Mouse (Mus musculus): ENCODE results near the gene Fam216a. TPM values are rescaled to one million over a fixed set of nuclear protein-coding genes. Genes with fewer than 3 reads are reported as not detected.

Gene Fam216a
- polyA plus RNA-seq, 1 experiment: 49.5 TPM

DNA sequence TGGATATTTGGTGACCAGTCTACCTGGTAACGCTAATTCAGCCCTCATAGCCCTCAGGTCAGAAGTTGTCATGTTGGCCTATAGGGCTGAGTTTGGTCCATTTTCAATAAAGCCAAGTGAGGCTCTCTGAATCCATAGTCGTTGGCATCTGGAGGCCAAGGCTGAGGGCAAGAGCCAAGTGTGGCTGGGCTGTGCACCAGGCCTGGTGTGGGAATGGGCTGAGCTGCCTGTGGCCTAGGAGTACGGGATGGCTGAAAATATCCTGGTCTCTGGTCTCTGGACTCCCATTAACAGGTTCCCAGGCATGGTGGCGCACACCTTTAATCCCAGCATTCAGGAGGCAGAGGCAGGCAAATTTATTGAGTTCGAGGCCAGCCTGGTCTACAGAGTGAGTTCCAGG lies 17.8 kb upstream of the Fam216a start:
- H3K36me3 ChIP-seq (ENCODE audit: control insufficient read depth, insufficient read depth): no peaks in the 10 kb centered on the region
- no peak overlapping the region for H3K4me3 ChIP-seq (ENCODE audit: insufficient read depth, poor library complexity, severe bottlenecking)
- no peaks in the 10 kb centered on the region for H3K27me3 ChIP-seq (ENCODE audit: control insufficient read depth, insufficient read depth, insufficient read length)
- H3K79me3 ChIP-seq (ENCODE audit: low read depth): peaks cover 13% of the 10 kb centered on the region
- TF ChIP-seq CTCF (IDR thresholded peaks at IDR 0.05; ENCODE audit: control insufficient read depth, insufficient read depth, insufficient read length) (no peak), USF1 (IDR thresholded peaks at IDR 0.05; ENCODE audit: low read depth) (no peak)
- H3K79me2 ChIP-seq (ENCODE audit: control insufficient read depth, insufficient read depth): peaks cover 26% of the 10 kb centered on the region
- H3ac ChIP-seq (ENCODE audit: control insufficient read depth, insufficient read length, low read depth): no peak overlapping the region

DNA sequence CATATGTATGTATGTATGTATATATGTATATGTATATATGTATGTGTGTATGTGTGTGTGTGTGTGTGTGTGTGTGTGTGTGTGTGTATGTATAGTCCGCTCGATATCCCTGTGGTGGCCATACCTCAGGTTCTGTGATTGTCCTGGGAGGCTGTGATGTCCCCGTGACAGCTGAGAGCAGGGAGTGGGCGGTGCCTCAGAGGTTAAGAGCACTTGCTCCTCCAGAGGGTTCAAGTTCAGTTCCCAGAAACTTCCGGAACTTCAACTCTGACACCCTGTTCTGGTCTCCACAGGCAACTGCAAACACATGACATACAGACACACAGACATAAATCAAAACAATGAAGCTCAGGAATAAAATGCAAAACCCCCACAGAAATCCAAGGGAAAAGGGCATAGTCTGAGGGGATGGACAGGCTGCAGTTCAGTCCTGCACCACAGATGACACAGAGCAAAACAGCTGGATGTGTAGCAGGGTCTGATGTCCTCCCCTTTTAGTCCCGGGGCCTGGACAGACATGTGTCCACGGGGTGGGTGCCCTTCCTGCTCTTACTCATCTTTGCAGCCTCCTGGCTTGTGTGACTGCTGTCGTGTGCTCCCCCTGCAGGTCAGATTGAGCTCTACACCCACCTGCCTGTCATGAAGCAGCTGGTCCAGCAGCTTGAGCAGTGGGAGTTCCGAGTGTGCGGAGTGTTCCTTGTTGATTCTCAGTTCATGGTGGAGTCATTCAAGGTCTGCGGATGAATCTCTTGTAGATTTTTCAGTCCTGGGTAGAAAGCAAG lies 7.4 kb upstream of the Fam216a start:
- H3ac ChIP-seq (ENCODE audit: control insufficient read depth, insufficient read length, low read depth): no peak overlapping the region
- H3K79me3 ChIP-seq (ENCODE audit: low read depth): no peaks in the 10 kb centered on the region
- TF ChIP-seq USF1 (IDR thresholded peaks at IDR 0.05; ENCODE audit: low read depth) (no peak), CTCF (IDR thresholded peaks at IDR 0.05; ENCODE audit: control insufficient read depth, insufficient read depth, insufficient read length) (peak; percentile 90), MAX (IDR thresholded peaks at IDR 0.05) (peak; percentile 28), MYOD1 (IDR thresholded peaks at IDR 0.05; ENCODE audit: control insufficient read depth, insufficient read length, low read depth) (no peak)
- H3K4me3 ChIP-seq (ENCODE audit: insufficient read depth, poor library complexity, severe bottlenecking): no peak overlapping the region
- no peaks in the 10 kb centered on the region for H3K79me2 ChIP-seq (ENCODE audit: control insufficient read depth, insufficient read depth)
- peaks cover 32% of the 10 kb centered on the region for H3K36me3 ChIP-seq (ENCODE audit: control insufficient read depth, insufficient read depth)
- no peaks in the 10 kb centered on the region for H3K27me3 ChIP-seq (ENCODE audit: control insufficient read depth, insufficient read depth, insufficient read length)

DNA sequence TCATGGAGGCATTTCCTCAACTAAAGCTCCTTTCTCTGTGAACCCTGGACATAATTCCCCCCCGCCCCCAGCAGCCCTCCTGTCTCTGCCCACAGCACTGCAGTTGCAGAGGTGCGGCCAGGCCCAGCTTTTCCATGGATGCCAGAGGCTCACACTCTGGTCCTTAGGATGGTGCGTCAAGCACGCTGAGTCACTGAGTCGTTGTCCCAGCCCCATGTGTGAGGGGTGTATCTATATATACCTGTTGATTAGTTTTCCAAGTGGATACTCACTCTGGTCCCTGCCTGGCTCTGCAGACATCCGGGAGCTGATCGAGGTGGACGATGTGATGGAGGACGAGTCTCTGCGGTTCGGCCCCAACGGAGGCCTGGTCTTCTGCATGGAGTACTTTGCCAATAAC lies 6.0 kb upstream of the Fam216a start:
- Histone ChIP-seq H3ac (ENCODE audit: control insufficient read depth, insufficient read length, low read depth) (no peak overlapping the region), H3K4me3 (ENCODE audit: insufficient read depth, poor library complexity, severe bottlenecking) (no peak overlapping the region), H3K79me2 (ENCODE audit: control insufficient read depth, insufficient read depth) (peaks cover 10% of the 10 kb centered on the region), H3K79me3 (ENCODE audit: low read depth) (peaks cover 6% of the 10 kb centered on the region), H3K27me3 (ENCODE audit: control insufficient read depth, insufficient read depth, insufficient read length) (no peaks in the 10 kb centered on the region), H3K36me3 (ENCODE audit: control insufficient read depth, insufficient read depth) (peaks cover 34% of the 10 kb centered on the region)
- TF ChIP-seq MAX (IDR thresholded peaks at IDR 0.05): no peak

DNA sequence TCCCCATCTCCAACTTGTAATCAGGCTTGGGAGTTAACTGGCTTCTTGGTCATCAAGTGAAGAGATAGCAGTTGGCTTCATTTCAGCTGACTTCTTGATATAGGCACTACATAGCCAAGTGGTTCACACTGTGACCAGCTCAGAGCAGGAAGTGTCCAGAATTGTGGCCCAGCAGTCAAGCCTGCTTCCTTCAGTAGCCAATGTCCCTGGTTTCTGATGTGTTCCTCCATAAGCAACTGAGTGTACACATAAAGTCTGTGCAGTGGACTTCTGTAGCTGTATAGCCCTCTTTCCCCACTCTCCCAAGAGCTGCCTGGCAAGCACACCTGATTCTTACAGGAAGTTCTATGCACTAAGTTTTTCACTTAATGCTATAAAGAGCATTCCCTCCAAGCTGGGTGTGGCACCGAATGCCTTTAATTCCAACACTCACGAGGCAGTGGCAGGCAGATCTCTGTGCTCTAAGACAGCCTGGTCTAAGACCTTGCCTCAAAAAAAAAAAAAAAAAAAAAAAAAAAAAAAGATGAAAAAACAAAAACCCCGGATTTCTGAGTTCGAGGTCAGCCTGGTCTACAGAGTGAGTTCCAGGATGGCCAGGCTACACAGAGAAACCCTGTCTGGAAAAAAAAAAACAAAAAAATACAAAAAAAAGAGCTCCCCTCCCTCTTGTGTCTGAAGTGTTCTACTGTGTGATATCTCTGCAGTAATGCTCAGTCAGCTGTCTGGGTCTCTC lies 5.1 kb upstream of the Fam216a start:
- Histone ChIP-seq H3K79me2 (ENCODE audit: control insufficient read depth, insufficient read depth) (peaks cover 18% of the 10 kb centered on the region), H3K27me3 (ENCODE audit: control insufficient read depth, insufficient read depth, insufficient read length) (no peaks in the 10 kb centered on the region), H3K4me3 (ENCODE audit: insufficient read depth, poor library complexity, severe bottlenecking) (no peak overlapping the region), H3K36me3 (ENCODE audit: control insufficient read depth, insufficient read depth) (peaks cover 32% of the 10 kb centered on the region), H3ac (ENCODE audit: control insufficient read depth, insufficient read length, low read depth) (no peak overlapping the region), H3K79me3 (ENCODE audit: low read depth) (peaks cover 13% of the 10 kb centered on the region)
- TF ChIP-seq CTCF (IDR thresholded peaks at IDR 0.05; ENCODE audit: control insufficient read depth, insufficient read depth, insufficient read length) (no peak), MYOD1 (IDR thresholded peaks at IDR 0.05; ENCODE audit: control insufficient read depth, insufficient read length, low read depth) (no peak), MAX (IDR thresholded peaks at IDR 0.05) (no peak), USF1 (IDR thresholded peaks at IDR 0.05; ENCODE audit: low read depth) (no peak)

DNA sequence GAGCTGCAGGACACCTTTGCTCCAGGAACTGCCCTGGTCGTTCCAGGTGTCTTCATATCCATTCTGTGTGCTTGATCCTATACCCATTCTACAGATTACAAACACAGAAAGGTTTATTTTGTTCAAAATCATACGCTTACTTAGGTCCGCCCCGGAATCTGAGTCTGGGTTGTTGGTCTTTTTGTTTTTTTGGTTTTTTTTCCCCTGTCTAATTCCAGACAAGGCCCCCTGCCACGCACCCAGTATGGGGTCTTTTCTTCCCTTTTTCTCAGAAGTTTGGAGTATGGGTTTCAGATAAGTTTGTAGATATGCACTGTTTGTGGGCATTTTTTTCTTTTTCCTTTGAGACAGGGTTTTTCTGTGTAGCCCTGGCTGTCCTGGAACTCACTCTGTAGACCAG lies 714 bp upstream of the Fam216a start:
- peaks cover 39% of the 10 kb centered on the region for H3K79me2 ChIP-seq (ENCODE audit: control insufficient read depth, insufficient read depth)
- H3K27me3 ChIP-seq (ENCODE audit: control insufficient read depth, insufficient read depth, insufficient read length): no peaks in the 10 kb centered on the region
- H3K79me3 ChIP-seq (ENCODE audit: low read depth): peaks cover 23% of the 10 kb centered on the region
- peak overlapping the region; percentile 66 for H3ac ChIP-seq (ENCODE audit: control insufficient read depth, insufficient read length, low read depth)
- H3K36me3 ChIP-seq (ENCODE audit: control insufficient read depth, insufficient read depth): peaks cover 27% of the 10 kb centered on the region
- no peak for TF ChIP-seq USF1 (IDR thresholded peaks at IDR 0.05; ENCODE audit: low read depth)
- TF ChIP-seq MYOD1 (IDR thresholded peaks at IDR 0.05; ENCODE audit: control insufficient read depth, insufficient read length, low read depth): no peak
- H3K4me3 ChIP-seq (ENCODE audit: insufficient read depth, poor library complexity, severe bottlenecking): peak overlapping the region; percentile 74

DNA sequence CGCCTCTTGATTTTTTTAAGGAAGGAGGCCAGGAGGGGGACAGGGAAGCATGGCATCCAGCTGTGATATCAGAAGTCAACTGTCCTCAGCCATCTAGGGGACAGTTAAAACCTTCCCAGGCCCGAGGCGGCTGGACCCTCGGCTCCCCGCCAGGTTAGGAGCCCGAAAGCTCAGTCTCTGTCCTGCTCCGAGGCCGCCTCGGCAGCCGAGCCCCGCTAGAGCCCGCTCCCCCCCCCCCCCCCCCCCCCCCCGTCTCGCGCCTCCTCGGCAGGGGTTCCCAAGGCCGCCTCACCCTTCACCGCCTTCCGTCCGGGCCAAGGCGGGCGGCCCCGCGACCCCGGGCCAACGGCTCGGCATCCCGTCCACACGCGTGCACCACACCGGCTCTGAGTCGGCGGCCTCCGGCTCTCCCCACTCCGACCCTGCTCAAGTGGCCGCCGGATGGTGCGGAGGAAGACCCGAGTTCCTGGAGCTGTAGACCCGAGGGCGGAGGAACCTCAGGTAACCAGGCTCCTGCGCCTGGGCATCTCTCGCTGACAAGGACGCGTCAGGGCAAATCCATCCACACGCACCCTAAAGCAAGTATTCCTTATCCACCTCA lies 473 bp downstream of the Fam216a start, which contains the start of gene Gpn3:
Gpn3 (plus strand) TSS at position 286 of the 601 bp plus-strand sequence.
- Histone ChIP-seq H3K27me3 (ENCODE audit: control insufficient read depth, insufficient read depth, insufficient read length) (no peaks in the 10 kb centered on the region), H3K79me2 (ENCODE audit: control insufficient read depth, insufficient read depth) (peaks cover 39% of the 10 kb centered on the region), H3ac (ENCODE audit: control insufficient read depth, insufficient read length, low read depth) (peak within 1 kb of the TSS; percentile 93), H3K36me3 (ENCODE audit: control insufficient read depth, insufficient read depth) (peaks cover 38% of the 10 kb centered on the region), H3K4me3 (ENCODE audit: insufficient read depth, poor library complexity, severe bottlenecking) (peak within 1 kb of the TSS; percentile 74), H3K79me3 (ENCODE audit: low read depth) (peaks cover 23% of the 10 kb centered on the region)
- no peak for TF ChIP-seq MAX (IDR thresholded peaks at IDR 0.05)
- no peak for TF ChIP-seq MYOD1 (IDR thresholded peaks at IDR 0.05; ENCODE audit: control insufficient read depth, insufficient read length, low read depth)
- no peak for TF ChIP-seq CTCF (IDR thresholded peaks at IDR 0.05; ENCODE audit: control insufficient read depth, insufficient read depth, insufficient read length)
- TF ChIP-seq FOSL1 (IDR thresholded peaks at IDR 0.05; ENCODE audit: insufficient read depth, low read length, poor library complexity, severe bottlenecking): no peak
- no peak for TF ChIP-seq MYOG (IDR thresholded peaks at IDR 0.05; ENCODE audit: control insufficient read depth, extremely low read depth, insufficient read length)
- no peak for TF ChIP-seq CEBPB (IDR thresholded peaks at IDR 0.05; ENCODE audit: low read depth)
- no peak for TF ChIP-seq USF1 (IDR thresholded peaks at IDR 0.05; ENCODE audit: low read depth)
